Mouse (Mus musculus): ENCODE results near the gene Adap2.
"Not testable (repeated sequence)": the region's sequence is repeated elsewhere in the genome, so short reads cannot be mapped to it uniquely, and the experiment has no call there.

Adap2 gene

DNA sequence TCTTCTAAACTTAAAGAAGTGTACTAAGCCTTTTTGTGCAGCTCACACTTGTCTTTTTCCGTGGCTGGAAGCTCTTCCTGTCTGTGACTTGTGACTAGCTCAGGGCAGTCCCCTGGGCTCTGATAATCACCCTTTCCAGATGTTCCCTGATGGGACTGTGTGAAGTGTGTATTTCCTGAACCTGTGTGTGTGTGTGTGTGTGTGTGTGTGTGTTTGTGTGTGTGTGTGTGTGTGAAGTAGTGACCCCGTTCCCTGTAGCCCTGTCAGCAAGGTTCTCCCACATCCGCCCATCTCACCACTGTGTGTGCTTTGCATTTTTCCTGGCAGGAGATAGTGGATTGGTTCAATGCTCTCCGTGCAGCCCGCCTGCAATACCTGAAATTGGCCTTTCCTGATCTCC lies 16.4 kb downstream of the Adap2 start:
- Histone ChIP-seq H3K27me3 (ENCODE audit: control insufficient read depth, insufficient read depth, low read length, poor library complexity, severe bottlenecking) (no peaks in the 10 kb centered on the region), H3K36me3 (ENCODE audit: control insufficient read depth, insufficient read depth, low read length, poor library complexity, severe bottlenecking) (no peaks in the 10 kb centered on the region)
- no peak for DNase-seq (ENCODE audit: low read depth, low spot score)

DNA sequence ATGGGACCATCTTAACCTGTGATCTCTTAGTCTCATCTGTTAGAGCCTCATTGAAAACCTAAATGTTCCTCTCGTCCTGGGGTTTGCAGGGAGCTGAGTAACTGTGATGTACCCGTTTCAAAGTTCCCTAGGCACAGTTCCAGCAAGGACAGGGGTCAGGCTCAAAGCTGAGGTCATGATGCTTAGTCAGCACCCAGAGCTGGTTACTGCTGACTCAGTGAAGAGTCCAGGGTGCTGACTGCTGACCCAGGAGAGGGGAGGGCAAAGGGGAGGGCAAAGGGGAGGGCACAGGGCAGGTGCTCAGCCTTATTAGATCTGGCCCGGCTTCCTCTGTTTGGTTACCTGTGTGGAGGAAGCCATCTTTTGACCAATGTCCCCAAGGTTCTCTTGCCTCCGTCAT lies 18.0 kb downstream of the Adap2 start:
- H3K36me3 ChIP-seq (ENCODE audit: control insufficient read depth, insufficient read depth, low read length, poor library complexity, severe bottlenecking), result no peaks in the 10 kb centered on the region
- no peaks in the 10 kb centered on the region for H3K27me3 ChIP-seq (ENCODE audit: control insufficient read depth, insufficient read depth, low read length, poor library complexity, severe bottlenecking)
- no peak for DNase-seq (ENCODE audit: low read depth, low spot score)

DNA sequence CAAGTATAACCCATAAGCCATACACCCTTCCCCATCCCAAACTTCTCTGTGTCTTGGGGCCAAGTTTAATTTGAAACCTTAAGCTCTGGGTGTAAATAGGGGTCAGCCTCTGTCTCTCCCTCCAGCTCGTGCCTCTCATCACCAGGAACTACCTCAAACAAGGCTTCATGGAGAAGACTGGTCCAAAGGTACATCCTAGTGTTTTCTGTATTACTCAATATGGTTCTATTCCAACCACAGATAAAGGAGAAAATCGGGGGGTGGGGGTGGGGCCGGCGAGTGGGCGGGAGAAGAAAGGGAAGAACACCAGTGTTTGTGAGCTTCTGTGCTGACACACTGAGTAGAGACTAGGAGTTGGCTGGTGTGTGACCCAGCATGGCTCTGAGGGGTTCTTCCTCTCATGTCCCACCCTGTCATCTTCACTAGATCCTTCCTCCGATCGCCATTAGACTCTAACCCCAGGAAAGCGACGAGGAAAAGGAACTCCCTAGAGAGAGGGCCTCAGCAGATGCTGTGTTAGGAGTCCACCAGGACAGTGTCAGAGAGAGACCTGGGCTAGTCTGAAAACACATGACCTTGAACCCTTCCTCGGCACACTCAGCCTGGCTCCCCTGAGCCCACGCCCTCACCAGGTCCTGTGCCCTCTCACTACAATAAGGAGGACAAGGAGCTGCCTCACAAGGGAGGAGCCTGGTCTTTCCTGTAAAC lies 20.2 kb downstream of the Adap2 start:
- no peaks in the 10 kb centered on the region for H3K27me3 ChIP-seq (ENCODE audit: control insufficient read depth, insufficient read depth, low read length, poor library complexity, severe bottlenecking)
- no peak for DNase-seq (ENCODE audit: low read depth, low spot score)
- no peaks in the 10 kb centered on the region for H3K36me3 ChIP-seq (ENCODE audit: control insufficient read depth, insufficient read depth, low read length, poor library complexity, severe bottlenecking)

DNA sequence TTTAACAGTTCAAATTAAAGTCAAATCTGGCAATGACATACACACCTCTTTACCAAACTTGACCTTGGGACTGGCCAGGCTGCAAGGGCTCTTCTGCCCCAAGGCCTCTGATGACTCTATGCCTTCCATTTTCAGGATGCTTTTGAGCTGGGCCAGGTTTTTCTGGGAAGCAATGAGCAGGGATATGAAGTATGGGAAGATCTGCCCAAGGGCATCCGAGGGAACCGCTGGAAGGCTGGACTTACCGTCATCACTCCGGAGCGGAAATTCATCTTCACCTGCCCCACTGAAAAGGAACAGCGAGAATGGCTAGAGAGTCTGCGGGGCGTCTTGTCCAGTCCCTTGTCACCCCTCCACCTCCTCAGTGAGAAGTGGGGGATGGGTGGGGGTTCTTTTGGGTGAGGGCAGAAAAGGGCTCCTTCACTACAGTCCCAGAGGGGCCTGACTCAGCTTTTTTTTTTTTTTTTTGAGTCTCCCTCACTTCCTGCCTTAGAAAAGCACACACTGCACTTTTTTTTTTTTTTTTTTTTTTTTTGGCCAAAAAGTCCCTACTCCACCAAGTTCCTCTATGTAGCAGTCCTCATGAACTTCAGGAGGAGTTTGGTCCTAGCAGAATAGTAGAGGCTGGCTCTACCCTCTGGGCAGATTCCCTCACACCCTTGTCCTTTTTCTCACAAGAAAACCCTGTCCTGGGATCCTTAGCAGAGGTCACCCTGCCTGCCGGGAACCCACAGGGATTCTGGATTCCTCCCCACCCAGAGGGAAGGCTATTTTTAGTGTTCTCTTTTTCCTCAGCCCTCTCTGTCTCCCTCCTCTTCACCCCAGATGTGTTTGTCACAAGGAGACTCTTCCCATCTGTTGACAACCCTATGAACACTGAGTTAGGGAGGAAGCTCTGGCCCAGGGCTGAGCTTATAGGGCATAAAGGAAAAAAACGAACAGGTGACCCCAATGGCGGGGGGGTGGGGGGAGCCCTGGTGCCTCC lies 23.3 kb downstream of the Adap2 start:
- no peak for DNase-seq (ENCODE audit: low read depth, low spot score)
- H3K27me3 ChIP-seq (ENCODE audit: control insufficient read depth, insufficient read depth, low read length, poor library complexity, severe bottlenecking), result no peaks in the 10 kb centered on the region
- H3K36me3 ChIP-seq (ENCODE audit: control insufficient read depth, insufficient read depth, low read length, poor library complexity, severe bottlenecking), result no peaks in the 10 kb centered on the region

DNA sequence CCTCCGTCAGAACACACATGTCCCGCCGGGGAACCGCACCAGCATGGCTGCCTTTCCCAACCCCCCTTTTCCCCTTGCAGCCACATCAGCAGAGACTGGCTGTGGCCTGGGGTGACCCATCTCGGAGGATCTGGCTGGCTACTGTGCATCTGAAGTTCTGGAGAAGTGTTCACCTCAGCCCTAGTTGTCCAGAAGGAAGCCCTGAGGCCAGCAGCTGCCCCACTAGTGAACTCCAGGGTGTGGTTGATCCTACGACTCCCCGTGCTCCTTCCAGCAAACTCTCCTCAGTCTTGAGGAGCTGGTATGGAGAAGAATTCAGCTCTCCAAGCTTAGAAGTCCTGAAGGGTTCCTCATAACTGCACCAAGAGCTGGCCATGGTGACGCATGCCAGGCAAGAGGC lies 24.4 kb downstream of the Adap2 start:
- H3K36me3 ChIP-seq (ENCODE audit: control insufficient read depth, insufficient read depth, low read length, poor library complexity, severe bottlenecking), result no peaks in the 10 kb centered on the region
- no peak for DNase-seq (ENCODE audit: low read depth, low spot score)
- no peaks in the 10 kb centered on the region for H3K27me3 ChIP-seq (ENCODE audit: control insufficient read depth, insufficient read depth, low read length, poor library complexity, severe bottlenecking)

DNA sequence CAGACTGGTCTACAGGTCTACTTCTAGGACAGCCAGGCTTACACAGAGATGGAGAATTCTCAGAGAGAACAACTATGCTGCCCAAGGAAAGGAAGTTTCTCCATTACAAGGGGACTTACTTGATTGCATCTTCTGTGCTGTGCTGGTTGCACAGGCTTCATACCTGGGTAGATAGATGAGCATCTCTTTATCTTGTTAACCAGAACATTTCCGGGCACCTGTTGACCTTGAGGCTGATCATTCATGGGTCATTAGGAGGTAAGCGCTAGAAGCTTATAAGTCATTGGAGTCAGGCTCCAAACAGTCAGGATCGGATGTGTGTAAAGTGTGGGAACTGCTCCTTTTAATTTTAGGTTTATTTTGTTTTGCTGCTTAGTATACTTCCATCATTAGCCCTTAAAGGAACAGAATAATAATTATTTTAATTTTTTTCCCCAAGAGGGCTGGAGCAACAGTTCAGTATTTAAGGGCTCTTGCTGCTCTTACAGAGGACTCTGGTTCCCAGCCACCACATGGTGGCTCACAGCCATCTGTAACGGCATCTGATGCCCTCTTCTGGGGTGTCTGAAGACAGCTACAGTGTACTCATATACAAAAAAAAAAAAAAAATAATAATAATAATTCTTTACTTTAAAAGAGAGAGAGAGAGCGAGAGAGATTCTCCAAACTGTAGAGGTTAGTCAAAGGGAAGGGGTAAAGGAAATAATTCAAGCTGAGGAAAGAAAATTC lies 27.3 kb downstream of the Adap2 start:
- Histone ChIP-seq H3K27me3 (ENCODE audit: control insufficient read depth, insufficient read depth, low read length, poor library complexity, severe bottlenecking) (no peaks in the 10 kb centered on the region), H3K36me3 (ENCODE audit: control insufficient read depth, insufficient read depth, low read length, poor library complexity, severe bottlenecking) (no peaks in the 10 kb centered on the region)
- DNase-seq (ENCODE audit: low read depth, low spot score), result peak; percentile 23

DNA sequence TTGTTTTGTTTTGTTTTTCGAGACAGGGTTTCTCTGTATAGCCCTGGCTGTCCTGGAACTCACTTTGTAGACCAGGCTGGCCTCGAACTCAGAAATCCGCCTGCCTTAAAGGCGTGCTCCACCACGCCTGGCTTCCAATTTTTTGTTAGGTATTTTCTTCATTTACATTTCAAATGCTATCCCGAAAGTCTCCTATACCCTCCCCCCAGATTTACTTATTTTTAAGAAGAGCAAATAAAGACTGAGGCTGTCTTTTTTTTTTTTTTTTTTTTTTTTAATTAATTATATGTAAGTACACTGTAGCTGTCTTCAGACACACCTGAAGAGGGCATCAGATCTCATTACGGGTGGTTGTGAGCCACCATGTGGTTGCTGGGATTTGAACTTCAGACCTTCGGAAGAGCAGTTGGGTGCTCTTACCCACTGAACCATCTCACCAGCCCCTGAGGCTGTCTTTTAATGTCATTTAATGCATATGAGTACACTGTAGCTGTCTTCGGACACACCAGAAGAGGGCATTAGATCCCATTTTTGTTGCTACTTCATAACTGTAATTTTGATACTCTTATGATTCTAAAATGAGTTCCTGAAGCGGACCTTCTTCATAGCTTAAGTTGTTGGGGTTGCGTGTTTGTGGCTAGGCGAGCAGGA lies 29.3 kb downstream of the Adap2 start:
- not testable (repeated sequence) for H3K36me3 ChIP-seq (ENCODE audit: control insufficient read depth, insufficient read depth, low read length, poor library complexity, severe bottlenecking); H3K27me3 ChIP-seq (ENCODE audit: control insufficient read depth, insufficient read depth, low read length, poor library complexity, severe bottlenecking)
- DNase-seq (ENCODE audit: low read depth, low spot score), result peak; percentile 25

DNA sequence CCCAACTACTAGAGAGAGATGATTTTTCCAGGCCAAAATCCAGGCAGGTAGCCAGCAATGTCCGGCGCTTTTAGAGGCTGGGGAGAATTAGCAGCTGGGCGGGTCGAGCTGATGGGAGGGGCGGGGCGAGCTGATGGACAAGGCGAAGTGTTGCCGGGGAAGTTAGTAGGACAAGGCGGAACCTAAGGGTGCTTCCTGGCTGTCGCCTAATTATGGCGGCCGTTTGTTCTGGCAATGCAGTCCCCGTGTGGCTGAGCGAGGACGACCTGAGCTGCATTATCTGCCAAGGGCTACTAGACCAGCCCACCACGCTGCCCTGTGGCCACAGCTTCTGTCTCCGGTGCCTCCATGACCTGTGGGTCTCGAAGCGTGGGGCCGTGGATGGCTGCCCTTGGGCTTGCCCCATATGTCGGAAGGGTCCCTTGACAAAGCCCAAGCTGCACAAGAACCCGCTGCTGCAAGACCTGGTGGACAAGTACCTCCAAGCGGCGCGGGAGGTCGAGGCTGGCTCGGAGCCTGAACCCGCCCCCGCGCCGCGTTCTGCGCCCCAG lies 29.9 kb downstream of the Adap2 start, which contains the start of gene Rnf135:
Gene Rnf135, plus strand, starts transcription at position 147 of the 551 bp plus-strand sequence.
- peak; percentile 86 for DNase-seq (ENCODE audit: low read depth, low spot score)
- Histone ChIP-seq H3K27me3 (ENCODE audit: control insufficient read depth, insufficient read depth, low read length, poor library complexity, severe bottlenecking) (no peaks in the 10 kb centered on the region), H3K36me3 (ENCODE audit: control insufficient read depth, insufficient read depth, low read length, poor library complexity, severe bottlenecking) (no peaks in the 10 kb centered on the region)

DNA sequence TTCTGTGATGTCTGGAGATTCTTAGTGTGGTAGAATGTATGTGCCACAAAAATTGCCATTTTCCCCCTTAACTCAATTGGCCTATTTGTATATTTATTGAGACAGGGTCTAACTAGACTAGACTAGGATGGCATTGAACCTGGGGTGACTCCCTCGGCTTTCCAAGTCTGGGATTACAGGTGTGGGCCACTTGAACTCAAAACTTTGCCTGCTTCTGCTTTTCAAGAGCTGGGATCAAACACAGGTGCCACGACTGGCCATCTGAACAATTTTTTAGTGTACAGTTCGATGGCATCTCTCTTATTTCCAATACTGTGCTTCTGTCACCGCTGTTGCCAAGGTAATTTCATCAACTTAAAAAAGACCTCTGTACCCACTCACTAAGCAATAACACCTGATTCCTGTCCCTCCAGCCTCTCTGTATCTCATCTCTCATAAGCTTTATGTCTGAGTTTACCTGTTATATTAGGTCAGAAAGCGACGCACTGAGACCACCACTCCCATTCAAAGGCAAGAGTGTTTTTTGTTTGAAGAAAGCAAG lies 30.7 kb downstream of the Adap2 start:
- DNase-seq (ENCODE audit: low read depth, low spot score), result no peak
- Histone ChIP-seq H3K27me3 (ENCODE audit: control insufficient read depth, insufficient read depth, low read length, poor library complexity, severe bottlenecking) (no peaks in the 10 kb centered on the region), H3K36me3 (ENCODE audit: control insufficient read depth, insufficient read depth, low read length, poor library complexity, severe bottlenecking) (no peaks in the 10 kb centered on the region)

DNA sequence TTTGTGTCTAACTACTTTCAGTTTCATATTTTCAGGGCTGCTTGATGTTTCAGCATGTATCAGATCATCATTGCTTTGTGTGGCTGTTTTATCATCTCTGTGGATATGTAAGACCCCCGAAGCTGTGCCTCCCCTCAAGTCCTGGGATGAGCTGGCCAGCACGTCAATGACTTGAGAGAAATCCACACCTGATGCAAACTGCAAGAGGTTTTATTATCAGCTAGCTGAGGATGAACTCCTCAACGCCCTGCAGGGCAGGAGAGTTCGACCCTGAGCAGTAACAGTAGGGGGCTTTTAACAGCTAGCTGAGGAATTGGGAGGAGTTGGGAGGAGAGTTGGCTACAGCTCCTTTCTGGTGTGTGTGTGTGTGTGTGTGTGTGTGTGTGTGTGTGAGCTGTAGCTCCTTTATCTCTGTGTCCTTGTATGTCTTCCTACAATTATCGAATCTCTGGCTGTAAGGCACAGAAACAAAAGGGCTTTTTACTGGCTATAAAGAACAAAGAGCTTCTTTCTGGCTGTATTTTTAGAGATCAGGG lies 31.6 kb downstream of the Adap2 start:
- H3K36me3 ChIP-seq (ENCODE audit: control insufficient read depth, insufficient read depth, low read length, poor library complexity, severe bottlenecking); H3K27me3 ChIP-seq (ENCODE audit: control insufficient read depth, insufficient read depth, low read length, poor library complexity, severe bottlenecking); DNase-seq (ENCODE audit: low read depth, low spot score): not testable (repeated sequence)

DNA sequence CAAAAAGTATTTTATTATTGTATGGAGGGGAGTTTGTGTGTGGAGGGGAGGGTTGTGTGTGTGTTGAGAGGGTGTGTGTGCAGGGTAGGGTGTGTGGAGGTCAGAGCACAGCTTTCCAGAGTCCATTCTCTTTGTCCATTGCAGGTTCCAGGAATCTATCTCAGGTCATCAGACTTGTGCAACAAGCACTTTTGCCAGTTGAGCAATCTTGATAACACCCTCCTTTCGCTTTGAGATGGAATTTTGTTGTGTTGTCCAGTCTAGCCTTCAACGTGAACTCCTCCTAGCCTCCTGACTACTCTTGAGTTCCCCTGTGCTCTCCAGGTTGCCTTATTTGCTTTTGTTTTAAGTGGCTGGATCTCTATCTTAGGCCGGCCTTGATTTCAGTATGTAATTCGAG lies 36.4 kb downstream of the Adap2 start:
- DNase-seq (ENCODE audit: low read depth, low spot score), result no peak
- H3K27me3 ChIP-seq (ENCODE audit: control insufficient read depth, insufficient read depth, low read length, poor library complexity, severe bottlenecking), result no peaks in the 10 kb centered on the region
- peaks cover 2% of the 10 kb centered on the region; the same call in 1 of the 2 replicates for H3K36me3 ChIP-seq (ENCODE audit: control insufficient read depth, insufficient read depth, low read length, poor library complexity, severe bottlenecking)

DNA sequence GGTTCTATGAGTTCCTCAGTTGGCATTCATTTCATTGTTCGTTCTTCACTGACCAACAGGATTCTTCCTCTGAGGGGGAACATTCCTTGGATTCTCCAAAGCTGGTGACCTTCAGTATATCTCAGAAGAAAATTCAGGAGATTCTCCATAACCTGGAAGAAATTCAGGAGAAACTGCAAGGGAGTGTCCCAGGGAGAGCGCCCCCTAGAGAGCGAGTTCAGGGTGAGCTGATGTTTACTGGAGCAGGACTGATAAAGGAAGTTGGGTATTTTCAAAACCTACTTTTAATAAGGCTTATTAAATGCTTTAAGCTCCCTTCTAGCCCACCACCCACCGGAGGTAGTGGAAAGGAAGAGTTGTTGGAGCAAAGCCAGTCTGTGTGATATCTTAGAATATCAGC lies 39.9 kb downstream of the Adap2 start:
- H3K36me3 ChIP-seq (ENCODE audit: control insufficient read depth, insufficient read depth, low read length, poor library complexity, severe bottlenecking), result peaks cover 2% of the 10 kb centered on the region; the same call in 1 of the 2 replicates
- H3K27me3 ChIP-seq (ENCODE audit: control insufficient read depth, insufficient read depth, low read length, poor library complexity, severe bottlenecking), result no peaks in the 10 kb centered on the region
- no peak for DNase-seq (ENCODE audit: low read depth, low spot score)

DNA sequence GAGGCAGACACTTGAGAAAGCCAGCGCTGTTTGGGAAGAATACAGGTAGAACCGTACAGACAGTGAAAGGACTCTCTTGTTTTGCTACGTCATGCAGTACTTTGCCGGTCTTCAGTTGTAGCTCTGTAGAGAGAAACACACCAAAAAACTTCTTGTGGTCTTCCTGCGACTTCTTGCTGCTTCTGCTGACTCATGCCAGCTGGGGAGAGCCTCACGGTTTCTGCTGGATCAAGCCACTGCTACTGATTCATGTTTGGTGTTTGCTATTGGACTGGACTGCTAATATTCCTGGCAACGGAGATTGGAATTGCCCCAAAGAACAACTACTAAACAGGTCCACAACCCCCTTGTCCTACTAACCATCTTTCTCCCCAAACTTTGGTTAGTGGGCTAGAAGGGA lies 42.4 kb downstream of the Adap2 start:
- no peak for DNase-seq (ENCODE audit: low read depth, low spot score)
- no peaks in the 10 kb centered on the region; the same call in 1 of the 2 replicates for H3K27me3 ChIP-seq (ENCODE audit: control insufficient read depth, insufficient read depth, low read length, poor library complexity, severe bottlenecking)
- H3K36me3 ChIP-seq (ENCODE audit: control insufficient read depth, insufficient read depth, low read length, poor library complexity, severe bottlenecking), result peaks cover 2% of the 10 kb centered on the region; the same call in 1 of the 2 replicates
